Mouse (Mus musculus) midbrain, embryonic 10.5 days (tissue): ENCODE measurements at regions not wholly inside any gene's neighbourhood (a gene's known extent, or its start where the extent isn't known, plus 50 kb on each side); places are given as distances from the start of the nearest gene placed in this dataset.
A peak's percentile ranks its signal among the peaks of the same experiment; 100 is the strongest.

Source experiments
- DNase-seq: peaks from one replicate; pipeline ENCODE4 v3.0.0-alpha.2; 2017; ENCODE audit warnings: low spot score
- H3K27ac ChIP-seq: fragments of 300-500 bp; sonication (generic); replicated peaks from 2 replicates; pipeline ENCODE4 v1.5.1; 2016; ENCODE audit warnings: mild to moderate bottlenecking
- H3K27me3 ChIP-seq: fragments of 300-500 bp; sonication (generic); 2 replicates; pipeline ENCODE4 v1.6.1; 2016; ENCODE audit warnings: low read depth, mild to moderate bottlenecking; ENCODE audit not compliant: poor library complexity, severe bottlenecking
- H3K36me3 ChIP-seq: fragments of 300-500 bp; sonication (generic); 2 replicates; pipeline ENCODE4 v1.6.1; 2016; ENCODE audit warnings: mild to moderate bottlenecking, moderate library complexity
- H3K4me1 ChIP-seq: fragments of 300-500 bp; sonication (generic); 2 replicates; pipeline ENCODE4 v1.6.1; 2016
- H3K4me3 ChIP-seq: fragments of 300-500 bp; sonication (generic); 2 replicates; pipeline ENCODE4 v1.5.1; 2016; ENCODE audit warnings: mild to moderate bottlenecking, moderate library complexity
- H3K9me3 ChIP-seq: fragments of 300-500 bp; sonication (generic); replicated peaks from 2 replicates; pipeline ENCODE4 v1.6.1; 2016; ENCODE audit warnings: mild to moderate bottlenecking
- WGBS: fragments of 180-500 bp; shearing (Covaris S2); methylation state at CpG from one replicate; pipeline ENCODE4 v1.1.7; 2016; 5-methylcytosine and 5-hydroxymethylcytosine counted together

DNA sequence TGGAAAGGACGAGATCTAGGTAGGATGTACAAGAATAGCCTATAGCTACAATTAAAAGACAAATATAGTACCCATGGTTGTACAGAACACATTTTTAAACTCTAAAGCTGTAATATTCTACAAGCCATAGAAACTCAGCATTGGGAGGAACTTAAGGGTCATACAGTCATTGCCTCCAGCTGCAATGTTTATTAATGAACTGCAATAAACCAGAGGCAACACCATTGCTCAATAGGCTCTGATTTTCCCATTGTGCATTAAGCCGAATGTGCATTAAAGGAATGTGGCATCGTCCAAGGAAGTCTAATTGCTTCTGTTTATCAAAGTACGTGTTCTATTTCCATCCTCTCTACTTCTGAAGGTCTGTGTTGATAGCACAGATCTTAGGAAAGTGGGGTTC lies 200.4 kb downstream of the Adamts15 start:
- Histone ChIP-seq H3K4me3 (no peak overlapping the region), H3K4me1 (peaks cover 1% of the 10 kb centered on the region), H3K27me3 (no peaks in the 10 kb centered on the region), H3K36me3 (no peaks in the 10 kb centered on the region), H3K9me3 (no peaks in the 10 kb centered on the region), H3K27ac (no peak overlapping the region)
- 85% methylated on average over 4 of the region's 4 CpGs for WGBS
- DNase-seq = no peak

- WGBS = 84% methylated on average over 8 of the region's 8 CpGs
- no peak overlapping the region for H3K4me3 ChIP-seq
- H3K4me1 ChIP-seq = peaks cover 5% of the 10 kb centered on the region
- no peak overlapping the region for H3K27ac ChIP-seq
- H3K27me3 ChIP-seq = no peaks in the 10 kb centered on the region
- no peaks in the 10 kb centered on the region for H3K9me3 ChIP-seq
- H3K36me3 ChIP-seq = no peaks in the 10 kb centered on the region
- no peak for DNase-seq
These were observed 205.7 kb downstream of the Adamts15 start for GRCm38 (mm10) chr9:30716421-30717170.

DNA sequence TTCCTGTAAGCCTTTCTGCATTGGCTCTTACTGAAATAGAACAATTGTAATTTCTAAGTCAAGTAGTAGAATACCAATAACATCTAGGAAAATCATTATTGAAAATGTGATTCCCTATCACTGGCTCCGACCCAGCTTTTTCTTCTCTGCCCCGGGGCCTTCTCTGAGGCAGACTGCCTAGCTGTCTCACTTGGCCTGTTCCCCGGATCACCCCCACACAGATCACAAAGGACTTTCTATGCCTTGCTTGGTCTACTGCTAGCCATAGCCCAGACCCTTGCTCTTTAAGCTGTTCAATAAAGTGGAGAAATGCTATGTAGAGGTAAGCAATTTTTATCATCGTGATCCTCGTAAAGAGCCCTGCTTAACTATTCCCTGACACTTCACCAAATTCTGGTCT lies 212.1 kb downstream of the Adamts15 start:
- Histone ChIP-seq H3K4me1 (no peaks in the 10 kb centered on the region), H3K27me3 (no peaks in the 10 kb centered on the region), H3K36me3 (no peaks in the 10 kb centered on the region), H3K9me3 (no peaks in the 10 kb centered on the region), H3K27ac (no peak overlapping the region), H3K4me3 (no peak overlapping the region)
- DNase-seq = no peak
- 95% methylated on average over 5 of the region's 5 CpGs for WGBS

- Histone ChIP-seq H3K4me1 (peaks cover 12% of the 10 kb centered on the region), H3K36me3 (no peaks in the 10 kb centered on the region), H3K9me3 (no peaks in the 10 kb centered on the region), H3K27me3 (no peaks in the 10 kb centered on the region), H3K4me3 (no peak overlapping the region), H3K27ac (peak overlapping the region; percentile 49; the same call in 1 of the 2 replicates)
- WGBS = 66% methylated on average over 5 of the region's 5 CpGs
- peak; percentile 50 for DNase-seq
These were observed 222.4 kb downstream of the Adamts15 start for GRCm38 (mm10) chr9:30699848-30700247.

DNA sequence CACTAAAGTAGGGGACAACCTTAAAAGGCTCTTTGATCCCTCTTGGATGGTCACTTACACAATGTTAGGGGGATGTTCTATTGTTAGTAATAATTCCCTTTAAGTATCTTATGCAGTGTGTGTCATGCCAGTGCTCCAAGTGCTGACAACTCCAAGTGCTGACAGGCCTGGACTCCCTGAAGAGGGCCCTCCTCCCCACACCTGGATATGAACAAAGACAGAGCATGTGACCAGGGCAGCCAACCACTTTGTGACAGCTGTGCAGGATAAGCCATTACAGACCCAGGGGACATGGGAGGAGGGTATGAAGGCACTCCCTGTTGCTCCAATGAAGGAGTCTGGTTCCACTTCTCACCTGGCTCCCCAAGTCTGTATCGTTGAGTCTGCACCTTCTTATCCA lies 224.7 kb downstream of the Adamts15 start:
- H3K27ac ChIP-seq = no peak overlapping the region
- no peaks in the 10 kb centered on the region for H3K9me3 ChIP-seq
- no peak for DNase-seq
- H3K36me3 ChIP-seq = no peaks in the 10 kb centered on the region
- no peak overlapping the region for H3K4me3 ChIP-seq
- H3K4me1 ChIP-seq = peaks cover 12% of the 10 kb centered on the region
- 89% methylated on average over 1 of the region's 1 CpGs for WGBS
- no peaks in the 10 kb centered on the region for H3K27me3 ChIP-seq

- H3K36me3 ChIP-seq = no peaks in the 10 kb centered on the region
- H3K9me3 ChIP-seq = peaks cover 13% of the 10 kb centered on the region
- H3K4me1 ChIP-seq = no peaks in the 10 kb centered on the region
- no peak overlapping the region for H3K4me3 ChIP-seq
- H3K27me3 ChIP-seq = no peaks in the 10 kb centered on the region
- DNase-seq = no peak
- H3K27ac ChIP-seq = no peak overlapping the region
These were observed 241.2 kb downstream of the Snx19 start for GRCm38 (mm10) chr9:30668095-30668494.

DNA sequence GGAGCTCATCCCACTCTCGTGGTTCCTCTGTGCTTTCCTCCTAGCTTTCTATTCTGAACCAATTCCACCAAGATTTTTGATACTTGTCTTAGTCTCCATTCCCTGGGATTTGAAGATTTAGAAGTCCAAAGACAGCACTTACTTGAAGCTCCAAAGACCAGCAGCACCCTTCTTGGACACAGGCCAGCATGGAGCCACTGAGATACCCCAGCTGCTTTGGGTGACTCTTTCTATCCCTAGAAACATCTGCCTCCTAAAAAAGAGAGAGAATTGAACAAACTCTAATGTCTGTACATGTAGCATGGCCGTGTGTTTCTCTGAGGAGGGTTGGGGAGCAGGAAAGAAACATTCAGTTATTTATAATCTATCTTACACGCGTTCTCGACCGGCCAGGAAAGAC lies 235.5 kb downstream of the Snx19 start:
- Histone ChIP-seq H3K4me3 (no peak overlapping the region), H3K27ac (no peak overlapping the region), H3K4me1 (no peaks in the 10 kb centered on the region), H3K27me3 (no peaks in the 10 kb centered on the region), H3K9me3 (peaks cover 13% of the 10 kb centered on the region), H3K36me3 (no peaks in the 10 kb centered on the region)
- 93% methylated on average over 6 of the region's 6 CpGs for WGBS
- no peak for DNase-seq

GRCm38 (mm10) chr9:30653961-30654360 lies 227.1 kb downstream of the Snx19 start:
- Histone ChIP-seq H3K27ac (no peak overlapping the region), H3K4me3 (no peak overlapping the region), H3K27me3 (no peaks in the 10 kb centered on the region), H3K4me1 (peaks cover 7% of the 10 kb centered on the region), H3K36me3 (no peaks in the 10 kb centered on the region), H3K9me3 (0 out of 2 replicates have a peak, but pooled peaks cover 2% of the 10 kb centered on the region)
- WGBS = 90% methylated on average over 5 of the region's 5 CpGs
- DNase-seq = no peak

DNA sequence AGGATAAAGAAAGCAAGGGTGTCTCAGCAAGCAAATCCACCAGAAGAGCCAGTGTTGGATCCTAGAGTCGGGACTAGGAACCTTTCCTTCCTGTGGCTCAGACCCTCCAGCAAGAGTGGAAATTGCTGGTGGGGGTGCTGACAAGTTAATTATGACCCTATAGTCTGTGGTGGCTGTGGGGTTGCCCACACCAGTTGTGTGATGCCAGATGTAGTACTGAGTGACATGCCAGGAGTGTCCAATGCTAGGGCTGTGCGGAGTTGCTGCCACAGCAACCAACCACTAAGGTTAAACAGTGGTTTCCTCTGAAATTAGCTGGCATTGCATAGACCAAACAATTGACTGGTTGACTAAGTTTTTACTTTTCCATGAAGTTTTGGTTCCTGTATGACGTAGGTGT lies 226.3 kb downstream of the Snx19 start:
- H3K27ac ChIP-seq = no peak overlapping the region
- 88% methylated on average over 3 of the region's 3 CpGs for WGBS
- H3K4me3 ChIP-seq = no peak overlapping the region
- no peak for DNase-seq
- H3K9me3 ChIP-seq = 0 out of 2 replicates have a peak, but pooled peaks cover 2% of the 10 kb centered on the region
- H3K27me3 ChIP-seq = no peaks in the 10 kb centered on the region
- H3K36me3 ChIP-seq = no peaks in the 10 kb centered on the region
- H3K4me1 ChIP-seq = peaks cover 7% of the 10 kb centered on the region

DNA sequence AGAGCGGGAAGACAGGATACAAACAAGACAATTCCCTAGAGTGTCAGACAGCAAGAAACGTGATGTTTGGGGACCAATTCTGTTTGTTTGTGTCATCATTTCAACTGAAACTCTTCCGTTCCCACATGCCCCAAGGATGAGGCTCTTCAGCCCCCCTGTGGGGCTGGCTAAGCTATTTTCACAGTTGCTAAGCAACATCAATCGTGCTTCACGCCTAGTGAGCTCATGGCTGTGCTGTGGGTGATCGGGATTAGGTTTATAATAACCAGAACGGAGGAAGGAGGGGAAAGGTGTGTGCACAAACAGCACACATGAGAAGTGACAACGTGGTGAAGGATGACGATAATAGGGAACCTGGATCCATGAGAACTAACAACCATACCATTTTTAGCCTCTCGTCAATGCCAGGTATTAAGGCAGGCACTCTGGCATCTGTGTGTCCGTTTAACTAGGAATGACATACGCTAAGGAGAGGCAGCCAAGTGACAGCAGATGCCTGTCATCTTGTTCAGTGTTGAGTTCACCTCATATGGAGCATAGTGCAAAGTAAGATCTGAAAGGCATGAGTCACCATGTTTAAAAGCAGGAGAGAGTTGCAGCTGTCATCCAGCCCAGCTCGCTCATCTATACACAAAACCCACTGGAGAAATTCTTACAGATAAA lies 222.6 kb downstream of the Snx19 start:
- DNase-seq = peak; percentile 27
- Histone ChIP-seq H3K27me3 (no peaks in the 10 kb centered on the region), H3K9me3 (0 out of 2 replicates have a peak, but pooled peaks cover 2% of the 10 kb centered on the region), H3K4me1 (peaks cover 7% of the 10 kb centered on the region), H3K4me3 (no peak overlapping the region), H3K36me3 (no peaks in the 10 kb centered on the region), H3K27ac (no peak overlapping the region)
- 72% methylated on average over 13 of the region's 13 CpGs for WGBS

DNA sequence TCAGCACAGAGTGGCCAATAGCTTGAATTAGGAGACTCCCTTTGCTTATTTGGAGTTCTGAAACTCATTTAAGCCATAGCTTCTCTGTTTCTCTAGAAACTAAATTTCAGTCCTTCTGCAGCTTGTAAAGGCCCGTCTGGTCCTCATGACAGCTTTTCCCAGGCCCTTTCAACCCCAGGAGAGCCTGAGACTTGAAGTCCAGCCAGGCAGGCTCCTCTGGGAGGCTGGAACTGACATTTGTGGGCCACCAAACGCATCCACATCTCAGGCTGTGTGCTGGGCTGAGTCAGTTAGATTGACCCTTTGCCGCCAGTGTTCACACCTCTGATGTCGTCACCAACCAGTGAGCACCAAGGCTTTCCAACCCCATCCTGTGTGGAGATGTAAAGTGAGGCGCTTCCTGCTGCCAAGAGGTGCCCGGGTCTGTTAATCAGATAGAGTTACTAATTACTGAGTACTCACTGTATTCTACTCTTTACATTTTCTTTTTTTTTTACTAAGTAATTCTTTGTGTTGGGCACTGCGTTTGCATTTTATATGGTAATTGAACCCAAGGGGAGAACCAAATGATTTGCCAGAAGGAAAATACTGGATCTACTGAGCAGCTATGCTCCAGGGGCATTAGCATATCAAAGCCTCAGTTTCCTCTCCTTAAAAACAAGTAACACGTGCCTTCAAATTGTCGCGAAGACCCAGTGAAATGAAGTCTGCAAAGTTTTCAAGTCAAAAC lies 207.0 kb downstream of the Snx19 start:
- Histone ChIP-seq H3K27ac (no peak overlapping the region), H3K4me1 (peaks cover 13% of the 10 kb centered on the region), H3K36me3 (no peaks in the 10 kb centered on the region), H3K4me3 (no peak overlapping the region), H3K9me3 (no peaks in the 10 kb centered on the region), H3K27me3 (no peaks in the 10 kb centered on the region)
- DNase-seq = no peak
- WGBS = 58% methylated on average over 10 of the region's 10 CpGs

- Histone ChIP-seq H3K27ac (no peak overlapping the region), H3K9me3 (no peaks in the 10 kb centered on the region), H3K4me1 (peaks cover 16% of the 10 kb centered on the region), H3K36me3 (no peaks in the 10 kb centered on the region), H3K4me3 (no peak overlapping the region), H3K27me3 (no peaks in the 10 kb centered on the region)
- DNase-seq = no peak
- 54% methylated on average over 6 of the region's 6 CpGs for WGBS
These were observed 205.5 kb downstream of the Snx19 start for GRCm38 (mm10) chr9:30632164-30633146.
